Mouse (Mus musculus) brain, embryonic 14.5 days (tissue): ENCODE data around the gene Rbm18. TPM values are rescaled to one million over a fixed set of nuclear protein-coding genes. Genes with fewer than 3 reads are reported as not detected.
"Not testable (repeated sequence)": the region's sequence is repeated elsewhere in the genome, so short reads cannot be mapped to it uniquely, and the experiment has no call there.

Source experiments
- DNase-seq: peaks from one replicate; pipeline ENCODE4 v3.0.0-alpha.2; 2011; ENCODE audit warnings: low read depth
- CTCF ChIP-seq: fragments of 200-500 bp; IDR thresholded peaks from 2 replicates; pipeline ENCODE4 v1.5.1; 2012; ENCODE audit warnings: inconsistent platforms, mild to moderate bottlenecking, moderate library complexity, borderline replicate concordance; ENCODE audit not compliant: insufficient read depth, insufficient read length; ENCODE audit errors: extremely low read depth
- POLR2A ChIP-seq: fragments of 200-500 bp; IDR thresholded peaks from 2 replicates; pipeline ENCODE4 v1.6.1; 2012; ENCODE audit warnings: mild to moderate bottlenecking, inconsistent platforms, borderline replicate concordance; ENCODE audit not compliant: poor library complexity, insufficient read depth, insufficient read length, severe bottlenecking; ENCODE audit errors: extremely low read depth
- polyA plus RNA-seq: library from polyadenylated mRNA; depleted of rRNA; stranded (reverse); fragments of >200 nt; gene quantifications from 2 replicates; pipeline ENCODE4 v1.2.3, GENCODE M21; 2012; rRNA removed

The Rbm18 gene
- polyA plus RNA-seq: 73.3 and 86.3 TPM in 2 replicates

GRCm38 (mm10) chr2:36136300-36136941 lies at the start of gene Rbm18, which contains the start of gene Mrrf:
TSS of gene Rbm18 (minus strand) at chr2:36136773.
TSS of gene Mrrf (plus strand) at chr2:36136389.
- DNase-seq: peak; percentile 95
- TF ChIP-seq POLR2A (peak; percentile 88), CTCF (no peak)

- DNase-seq: no peak
Observed at GRCm38 (mm10) chr2:36184876-36185275, 48.3 kb upstream of the Rbm18 start.

GRCm38 (mm10) chr2:36184192-36184591 lies 47.6 kb upstream of the Rbm18 start:
- TF ChIP-seq CTCF (no peak), POLR2A (no peak)
- DNase-seq: no peak

More at GRCm38 (mm10) chr2:36184876-36185275, 48.3 kb upstream of the Rbm18 start:
- no peak for TF ChIP-seq POLR2A
- no peak for TF ChIP-seq CTCF

- peak; percentile 58 for DNase-seq
- TF ChIP-seq POLR2A (no peak), CTCF (no peak)
Observed at GRCm38 (mm10) chr2:36183278-36183677, 46.7 kb upstream of the Rbm18 start.

- not testable (repeated sequence) for DNase-seq
Observed at GRCm38 (mm10) chr2:36181587-36182368, 45.2 kb upstream of the Rbm18 start.

- DNase-seq: no peak
- TF ChIP-seq CTCF: no peak
- TF ChIP-seq POLR2A: no peak
Observed at GRCm38 (mm10) chr2:36179487-36179886, 42.9 kb upstream of the Rbm18 start.

GRCm38 (mm10) chr2:36172574-36172973 lies 36.0 kb upstream of the Rbm18 start:
- no peak for DNase-seq
- TF ChIP-seq POLR2A: no peak
- no peak for TF ChIP-seq CTCF

GRCm38 (mm10) chr2:36172136-36172535 lies 35.6 kb upstream of the Rbm18 start:
- DNase-seq: peak; percentile 74
- TF ChIP-seq POLR2A: no peak
- TF ChIP-seq CTCF: no peak

GRCm38 (mm10) chr2:36169176-36169575 lies 32.6 kb upstream of the Rbm18 start:
- DNase-seq: no peak
- TF ChIP-seq POLR2A (no peak), CTCF (no peak)

GRCm38 (mm10) chr2:36167990-36168618 lies 31.5 kb upstream of the Rbm18 start:
- DNase-seq: no peak
- TF ChIP-seq CTCF (no peak), POLR2A (no peak)

- TF ChIP-seq POLR2A (no peak), CTCF (no peak)
- DNase-seq: no peak
Observed at GRCm38 (mm10) chr2:36159336-36159735, 22.8 kb upstream of the Rbm18 start.

GRCm38 (mm10) chr2:36157461-36157860 lies 20.9 kb upstream of the Rbm18 start:
- DNase-seq: no peak
- TF ChIP-seq POLR2A (no peak), CTCF (no peak)

- not testable (repeated sequence) for DNase-seq
Observed at GRCm38 (mm10) chr2:36152401-36152800, 15.8 kb upstream of the Rbm18 start.
